Mouse (Mus musculus) heart, embryonic 12.5 days (tissue): ENCODE results near the gene Gucy2c. TPM values are rescaled to one million over a fixed set of nuclear protein-coding genes. Genes with fewer than 3 reads are reported as not detected.

Experiments
- ATAC-seq: fragments of 200-750 bp; cut with Nextera tagmentation; 2 replicates; pipeline ENCODE4 v1.8.0; 2017; ENCODE audit warnings: moderate TSS enrichment, moderate library complexity; ENCODE audit not compliant: insufficient number of reproducible peaks, low FRiP score
- H3K27ac ChIP-seq: fragments of 300-500 bp; sonication (generic); 2 replicates; pipeline ENCODE4 v1.5.1; 2016; ENCODE audit warnings: mild to moderate bottlenecking, moderate library complexity; ENCODE audit not compliant: poor library complexity, severe bottlenecking
- H3K27me3 ChIP-seq: fragments of 300-500 bp; sonication (generic); replicated peaks from 2 replicates; pipeline ENCODE4 v1.6.1; 2016; ENCODE audit warnings: mild to moderate bottlenecking, moderate library complexity
- H3K36me3 ChIP-seq: fragments of 300-500 bp; sonication (generic); 2 replicates; pipeline ENCODE4 v1.6.1; 2016; ENCODE audit warnings: mild to moderate bottlenecking, moderate library complexity
- H3K4me1 ChIP-seq: fragments of 300-500 bp; sonication (generic); replicated peaks from 2 replicates; pipeline ENCODE4 v1.6.1; 2016; ENCODE audit warnings: mild to moderate bottlenecking
- H3K4me2 ChIP-seq: fragments of 300-500 bp; sonication (generic); 2 replicates; pipeline ENCODE4 v1.6.1; 2016; ENCODE audit warnings: mild to moderate bottlenecking, moderate library complexity
- H3K4me3 ChIP-seq: fragments of 300-500 bp; sonication (generic); 2 replicates; pipeline ENCODE4 v1.5.1; 2016; ENCODE audit warnings: mild to moderate bottlenecking
- H3K9ac ChIP-seq: fragments of 300-500 bp; sonication (generic); 2 replicates; pipeline ENCODE4 v1.6.1; 2016; ENCODE audit warnings: mild to moderate bottlenecking, moderate library complexity
- H3K9me3 ChIP-seq: fragments of 300-500 bp; sonication (generic); replicated peaks from 2 replicates; pipeline ENCODE4 v1.6.1; 2016; ENCODE audit warnings: mild to moderate bottlenecking, moderate library complexity
- WGBS: fragments of 180-500 bp; shearing (Covaris S2); methylation state at CpG from one replicate; pipeline ENCODE4 v1.1.7; 2016; 5-methylcytosine and 5-hydroxymethylcytosine counted together
- polyA plus RNA-seq: library from polyadenylated mRNA; unstranded; fragments of >200 nt; fragmentation: Nextera tagmentation; extraction: Ambion mirVana; gene quantifications from 2 replicates; pipeline ENCODE4 v1.2.1, GENCODE M21; 2016

Gene Gucy2c
- polyA plus RNA-seq, 1 experiment from 2014 or later = not detected

DNA sequence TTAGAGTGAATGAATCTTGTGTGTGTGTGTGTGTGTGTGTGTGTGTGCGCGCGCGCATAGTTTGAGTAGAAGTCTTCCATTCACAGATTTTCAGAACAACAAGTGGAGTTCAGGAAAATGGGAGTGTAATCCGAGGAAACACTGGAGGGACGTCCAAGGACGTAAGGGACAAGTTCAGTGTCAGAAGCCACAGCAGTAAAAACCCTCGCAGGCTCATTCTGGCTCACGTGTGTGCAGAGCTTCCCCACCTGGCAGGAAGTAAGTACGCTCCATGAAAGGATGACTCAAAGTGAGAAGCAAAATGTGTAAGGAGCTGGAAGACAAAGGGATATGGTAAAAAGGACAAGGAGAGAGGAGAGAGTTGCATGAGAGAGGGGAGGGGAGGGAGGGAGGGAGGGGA, 40.3 kb downstream of the Gucy2c start:
- H3K4me3 ChIP-seq = no peak overlapping the region
- WGBS = 77% methylated on average over 10 of the region's 10 CpGs
- no peaks in the 10 kb centered on the region for H3K4me1 ChIP-seq
- H3K36me3 ChIP-seq = no peaks in the 10 kb centered on the region
- no peak overlapping the region for H3K27ac ChIP-seq
- no peak for ATAC-seq
- H3K9me3 ChIP-seq = no peaks in the 10 kb centered on the region
- no peaks in the 10 kb centered on the region for H3K27me3 ChIP-seq
- no peak overlapping the region for H3K9ac ChIP-seq
- H3K4me2 ChIP-seq = no peak overlapping the region

DNA sequence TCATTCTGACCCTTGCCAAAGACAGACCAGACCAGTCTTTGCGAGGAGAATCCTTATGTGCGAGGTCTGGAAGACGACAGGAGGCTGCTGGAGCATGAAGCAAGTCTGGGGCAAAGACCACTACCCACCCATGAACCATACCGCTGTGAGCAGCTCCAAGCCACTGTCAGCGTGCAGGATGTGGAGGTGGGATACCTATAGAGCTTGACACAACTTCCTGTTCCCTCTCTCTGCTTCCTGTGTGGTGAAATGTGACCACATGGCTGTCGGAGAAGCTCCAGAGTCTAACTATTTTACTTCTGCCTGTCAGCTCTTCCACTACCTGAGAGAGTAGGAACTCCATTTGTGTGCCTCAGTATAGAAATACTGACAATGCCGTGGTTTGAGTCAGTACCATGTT, 45.8 kb downstream of the Gucy2c start:
- no peak for ATAC-seq
- Histone ChIP-seq H3K9ac (no peak overlapping the region), H3K4me1 (no peaks in the 10 kb centered on the region), H3K9me3 (no peaks in the 10 kb centered on the region), H3K27me3 (no peaks in the 10 kb centered on the region), H3K27ac (no peak overlapping the region), H3K4me3 (no peak overlapping the region), H3K36me3 (no peaks in the 10 kb centered on the region), H3K4me2 (no peak overlapping the region)
- 74% methylated on average over 7 of the region's 7 CpGs for WGBS

- ATAC-seq = no peak
- no peak overlapping the region for H3K4me2 ChIP-seq
- H3K9ac ChIP-seq = no peak overlapping the region
- H3K4me1 ChIP-seq = no peaks in the 10 kb centered on the region
- no peaks in the 10 kb centered on the region for H3K36me3 ChIP-seq
- no peak overlapping the region for H3K27ac ChIP-seq
- 0 out of 2 replicates have a peak, but pooled peaks cover 4% of the 10 kb centered on the region for H3K9me3 ChIP-seq
- WGBS = 92% methylated on average over 14 of the region's 14 CpGs
- H3K27me3 ChIP-seq = no peaks in the 10 kb centered on the region
- no peak overlapping the region for H3K4me3 ChIP-seq
Observed at GRCm38 (mm10) chr6:136728144-136728543, 53.4 kb downstream of the Gucy2c start.

GRCm38 (mm10) chr6:136723171-136723570, 58.4 kb downstream of the Gucy2c start:
- H3K27me3 ChIP-seq = no peaks in the 10 kb centered on the region
- 74% methylated on average over 3 of the region's 3 CpGs for WGBS
- no peak overlapping the region for H3K9ac ChIP-seq
- no peaks in the 10 kb centered on the region for H3K4me1 ChIP-seq
- no peaks in the 10 kb centered on the region for H3K36me3 ChIP-seq
- no peak for ATAC-seq
- no peak overlapping the region for H3K4me3 ChIP-seq
- no peak overlapping the region for H3K4me2 ChIP-seq
- H3K9me3 ChIP-seq = no peaks in the 10 kb centered on the region
- no peak overlapping the region for H3K27ac ChIP-seq

DNA sequence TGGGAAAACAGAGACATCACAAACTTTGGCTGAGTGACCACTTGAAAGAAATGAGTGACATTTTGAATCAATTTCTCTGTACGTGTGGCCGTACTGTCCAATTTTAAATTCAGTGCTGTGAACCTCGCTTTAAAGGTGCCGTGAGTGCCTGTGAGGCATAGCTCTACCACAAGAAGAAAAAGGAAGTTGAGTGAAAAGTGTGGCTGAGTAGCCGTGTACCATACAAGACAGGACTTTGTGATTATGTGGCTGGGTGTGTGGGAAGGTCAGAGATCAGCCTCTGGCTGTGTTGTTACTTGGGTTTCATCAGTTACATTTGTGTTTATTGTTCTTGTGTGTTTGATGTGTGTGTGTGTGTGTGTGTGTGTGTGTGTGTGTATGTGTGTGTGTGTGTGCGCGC, 59.0 kb downstream of the Gucy2c start:
- ATAC-seq = no peak
- Histone ChIP-seq H3K9me3 (no peaks in the 10 kb centered on the region), H3K4me3 (no peak overlapping the region), H3K27me3 (no peaks in the 10 kb centered on the region), H3K9ac (no peak overlapping the region), H3K4me2 (no peak overlapping the region), H3K36me3 (no peaks in the 10 kb centered on the region), H3K27ac (no peak overlapping the region), H3K4me1 (no peaks in the 10 kb centered on the region)
- 89% methylated on average over 7 of the region's 7 CpGs for WGBS

GRCm38 (mm10) chr6:136721925-136722324, 59.6 kb downstream of the Gucy2c start:
- Histone ChIP-seq H3K9ac (no peak overlapping the region), H3K4me3 (no peak overlapping the region), H3K4me1 (no peaks in the 10 kb centered on the region), H3K9me3 (no peaks in the 10 kb centered on the region), H3K4me2 (no peak overlapping the region), H3K27ac (no peak overlapping the region), H3K27me3 (no peaks in the 10 kb centered on the region), H3K36me3 (no peaks in the 10 kb centered on the region)
- WGBS = 47% methylated on average over 6 of the region's 6 CpGs
- ATAC-seq = no peak

- no peak for ATAC-seq
- Histone ChIP-seq H3K27me3 (no peaks in the 10 kb centered on the region), H3K4me3 (no peak overlapping the region), H3K9me3 (no peaks in the 10 kb centered on the region), H3K4me2 (no peak overlapping the region), H3K27ac (no peak overlapping the region), H3K9ac (no peak overlapping the region), H3K4me1 (no peaks in the 10 kb centered on the region), H3K36me3 (no peaks in the 10 kb centered on the region)
- 84% methylated on average over 15 of the region's 15 CpGs for WGBS
Observed at GRCm38 (mm10) chr6:136720436-136720835, 61.1 kb downstream of the Gucy2c start.

GRCm38 (mm10) chr6:136715881-136716431, 65.6 kb downstream of the Gucy2c start:
- H3K36me3 ChIP-seq = no peaks in the 10 kb centered on the region
- no peak overlapping the region for H3K4me2 ChIP-seq
- H3K9me3 ChIP-seq = no peaks in the 10 kb centered on the region
- no peaks in the 10 kb centered on the region for H3K4me1 ChIP-seq
- ATAC-seq = no peak
- H3K4me3 ChIP-seq = no peak overlapping the region
- H3K27ac ChIP-seq = no peak overlapping the region
- no peak overlapping the region for H3K9ac ChIP-seq
- 74% methylated on average over 10 of the region's 11 CpGs for WGBS
- H3K27me3 ChIP-seq = no peaks in the 10 kb centered on the region

DNA sequence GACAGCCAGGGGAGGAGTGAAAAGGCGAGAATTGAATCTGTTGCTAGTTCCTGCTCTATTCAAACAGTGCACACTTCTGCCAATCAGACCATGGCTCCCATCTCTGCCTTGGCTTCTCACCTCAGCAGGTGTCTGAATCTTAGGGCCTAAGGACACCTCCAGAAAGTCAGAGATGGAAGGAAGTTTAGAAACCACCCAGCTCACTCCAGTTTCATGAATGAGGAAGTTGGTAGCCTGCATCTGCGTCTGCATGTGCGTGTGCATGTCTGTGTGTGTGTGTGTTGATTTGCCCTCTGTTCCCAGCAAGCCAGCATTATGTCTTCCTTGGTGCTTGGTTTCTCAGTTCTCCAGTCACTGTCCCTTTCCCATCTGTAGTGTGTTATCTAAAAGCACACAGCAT, 67.5 kb downstream of the Gucy2c start:
- no peak for ATAC-seq
- H3K4me2 ChIP-seq = no peak overlapping the region
- H3K9ac ChIP-seq = no peak overlapping the region
- H3K36me3 ChIP-seq = no peaks in the 10 kb centered on the region
- WGBS = 75% methylated on average over 3 of the region's 3 CpGs
- no peaks in the 10 kb centered on the region for H3K9me3 ChIP-seq
- no peaks in the 10 kb centered on the region for H3K4me1 ChIP-seq
- no peak overlapping the region for H3K27ac ChIP-seq
- no peaks in the 10 kb centered on the region for H3K27me3 ChIP-seq
- H3K4me3 ChIP-seq = no peak overlapping the region

DNA sequence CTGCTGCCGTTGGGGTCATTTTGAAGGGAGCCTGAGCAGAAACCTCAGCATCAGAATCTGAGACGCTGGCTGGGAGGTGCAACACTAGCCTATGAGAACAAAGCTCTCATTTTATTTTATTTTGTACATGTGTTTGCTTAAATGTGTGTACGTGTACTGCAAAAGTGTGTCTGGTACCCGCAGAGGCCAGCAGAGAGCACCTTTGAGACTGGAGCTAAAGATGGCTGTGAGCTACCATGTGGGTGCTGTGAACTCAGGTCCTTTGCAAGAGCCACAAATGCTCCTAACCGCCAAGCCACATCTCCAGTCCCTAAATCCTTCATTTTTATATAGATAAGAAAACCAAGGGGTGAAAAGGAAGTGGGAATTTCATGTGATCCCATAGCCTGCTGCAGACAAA, 71.2 kb downstream of the Gucy2c start:
- ATAC-seq = no peak
- WGBS = 79% methylated on average over 5 of the region's 5 CpGs
- Histone ChIP-seq H3K36me3 (no peaks in the 10 kb centered on the region), H3K4me2 (no peak overlapping the region), H3K4me3 (no peak overlapping the region), H3K9ac (no peak overlapping the region), H3K27me3 (no peaks in the 10 kb centered on the region), H3K4me1 (no peaks in the 10 kb centered on the region), H3K9me3 (no peaks in the 10 kb centered on the region), H3K27ac (no peak overlapping the region)

- Histone ChIP-seq H3K4me2 (no peak overlapping the region), H3K36me3 (no peaks in the 10 kb centered on the region), H3K27ac (no peak overlapping the region), H3K4me3 (no peak overlapping the region), H3K27me3 (no peaks in the 10 kb centered on the region), H3K9me3 (no peaks in the 10 kb centered on the region), H3K4me1 (no peaks in the 10 kb centered on the region; the same call in 1 of the 2 replicates), H3K9ac (no peak overlapping the region)
- WGBS = 85% methylated on average over 6 of the region's 6 CpGs
- ATAC-seq = no peak
Observed at GRCm38 (mm10) chr6:136708597-136708996, 73.0 kb downstream of the Gucy2c start.

DNA sequence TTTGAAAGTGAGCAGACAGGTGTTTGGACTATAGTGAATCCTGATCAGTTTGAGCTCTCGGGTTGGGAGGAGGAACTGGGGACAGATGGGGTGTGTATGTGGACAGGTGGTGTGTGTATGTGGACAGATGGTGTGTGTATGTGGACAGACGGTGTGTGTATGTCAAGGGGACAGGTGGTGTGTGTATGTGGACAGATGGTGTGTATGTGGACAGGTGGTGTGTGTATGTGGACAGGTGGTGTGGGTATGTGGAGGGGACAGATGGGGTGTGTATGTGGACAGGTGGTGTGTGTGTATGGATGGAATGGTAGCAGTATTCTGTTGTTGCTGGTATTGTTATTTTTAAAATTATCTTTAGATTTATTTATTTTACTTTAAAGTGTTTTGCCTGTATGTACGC, 79.7 kb downstream of the Gucy2c start:
- 92% methylated on average over 3 of the region's 3 CpGs for WGBS
- Histone ChIP-seq H3K9ac (no peak overlapping the region), H3K4me2 (no peak overlapping the region), H3K9me3 (no peaks in the 10 kb centered on the region), H3K27me3 (no peaks in the 10 kb centered on the region), H3K36me3 (no peaks in the 10 kb centered on the region), H3K4me1 (peaks cover 15% of the 10 kb centered on the region), H3K27ac (no peak overlapping the region), H3K4me3 (no peak overlapping the region)
- ATAC-seq = no peak
